Mouse (Mus musculus): ENCODE measurements around the gene Wasf1. TPM values are rescaled to one million over a fixed set of nuclear protein-coding genes. Genes with fewer than 3 reads are reported as not detected.
A peak's percentile ranks its signal among the peaks of the same experiment; 100 is the strongest.

The Wasf1 gene
- polyA plus RNA-seq, 1 experiment from 2014 or later: 22.7 TPM

- Histone ChIP-seq H3K27ac (no peak overlapping the region), H3K4me2 (no peak overlapping the region), H3K27me3 (no peaks in the 10 kb centered on the region), H3K4me3 (replicated peaks) (no peak overlapping the region), H3K9me3 (replicated peaks) (no peaks in the 10 kb centered on the region), H3K4me1 (no peaks in the 10 kb centered on the region), H3K9ac (no peak overlapping the region), H3K36me3 (peaks cover 12% of the 10 kb centered on the region)
- no peak for ATAC-seq (replicated peaks; ENCODE audit: low FRiP score)
- WGBS: 86% methylated on average over 4 of the region's 4 CpGs
Measured at GRCm38 (mm10) chr10:40942688-40943087, 59.4 kb downstream of the Wasf1 start.

GRCm38 (mm10) chr10:40950176-40950575 is 66.9 kb downstream of the Wasf1 start:
- H3K9me3 ChIP-seq (replicated peaks): no peaks in the 10 kb centered on the region
- no peaks in the 10 kb centered on the region for H3K36me3 ChIP-seq
- no peak overlapping the region for H3K4me2 ChIP-seq
- no peak overlapping the region for H3K27ac ChIP-seq
- no peak overlapping the region for H3K4me3 ChIP-seq (replicated peaks)
- no peaks in the 10 kb centered on the region for H3K27me3 ChIP-seq
- WGBS: 58% methylated on average over 3 of the region's 3 CpGs
- no peak for ATAC-seq (replicated peaks; ENCODE audit: low FRiP score)
- H3K4me1 ChIP-seq: no peaks in the 10 kb centered on the region
- H3K9ac ChIP-seq: no peak overlapping the region

- H3K27me3 ChIP-seq: no peaks in the 10 kb centered on the region
- no peak overlapping the region for H3K4me2 ChIP-seq
- no peaks in the 10 kb centered on the region for H3K36me3 ChIP-seq
- no peak overlapping the region for H3K9ac ChIP-seq
- no peak for ATAC-seq (replicated peaks; ENCODE audit: low FRiP score)
- no peaks in the 10 kb centered on the region for H3K9me3 ChIP-seq (replicated peaks)
- H3K4me1 ChIP-seq: no peaks in the 10 kb centered on the region
- no peak overlapping the region for H3K4me3 ChIP-seq (replicated peaks)
- H3K27ac ChIP-seq: no peak overlapping the region
- 93% methylated on average over 5 of the region's 5 CpGs for whole genome bisulfite sequencing
Measured at GRCm38 (mm10) chr10:40956206-40956605, 72.9 kb downstream of the Wasf1 start.

- Histone ChIP-seq H3K27ac (no peak overlapping the region), H3K27me3 (no peaks in the 10 kb centered on the region), H3K9ac (no peak overlapping the region), H3K36me3 (no peaks in the 10 kb centered on the region), H3K4me2 (no peak overlapping the region), H3K9me3 (replicated peaks) (no peaks in the 10 kb centered on the region), H3K4me3 (replicated peaks) (no peak overlapping the region), H3K4me1 (no peaks in the 10 kb centered on the region)
- 44% methylated on average over 6 of the region's 6 CpGs for WGBS
- ATAC-seq (replicated peaks; ENCODE audit: low FRiP score): no peak
Measured at GRCm38 (mm10) chr10:40961365-40961764, 78.1 kb downstream of the Wasf1 start.

GRCm38 (mm10) chr10:40962008-40962407 is 78.7 kb downstream of the Wasf1 start:
- Histone ChIP-seq H3K9ac (no peak overlapping the region), H3K9me3 (replicated peaks) (no peaks in the 10 kb centered on the region), H3K4me2 (no peak overlapping the region), H3K27ac (no peak overlapping the region), H3K4me1 (no peaks in the 10 kb centered on the region), H3K36me3 (no peaks in the 10 kb centered on the region), H3K27me3 (no peaks in the 10 kb centered on the region), H3K4me3 (replicated peaks) (no peak overlapping the region)
- no peak for ATAC-seq (replicated peaks; ENCODE audit: low FRiP score)
- 93% methylated on average over 4 of the region's 4 CpGs for WGBS

- no peaks in the 10 kb centered on the region for H3K9me3 ChIP-seq (replicated peaks)
- WGBS: 69% methylated on average over 4 of the region's 4 CpGs
- peaks cover 8% of the 10 kb centered on the region; the same call in 1 of the 2 replicates for H3K27me3 ChIP-seq
- H3K4me3 ChIP-seq (replicated peaks): no peak overlapping the region
- H3K36me3 ChIP-seq: no peaks in the 10 kb centered on the region
- H3K4me1 ChIP-seq: peaks cover 4% of the 10 kb centered on the region; the same call in 1 of the 2 replicates
- no peak overlapping the region for H3K27ac ChIP-seq
- no peak overlapping the region for H3K9ac ChIP-seq
- no peak overlapping the region for H3K4me2 ChIP-seq
- no peak for ATAC-seq (replicated peaks; ENCODE audit: low FRiP score)
Measured at GRCm38 (mm10) chr10:40964546-40964945, 81.3 kb downstream of the Wasf1 start.

- Histone ChIP-seq H3K27me3 (peaks cover 8% of the 10 kb centered on the region), H3K9ac (no peak overlapping the region), H3K4me1 (peaks cover 6% of the 10 kb centered on the region; the same call in 1 of the 2 replicates), H3K4me3 (replicated peaks) (no peak overlapping the region), H3K9me3 (replicated peaks) (no peaks in the 10 kb centered on the region), H3K27ac (no peak overlapping the region), H3K36me3 (no peaks in the 10 kb centered on the region), H3K4me2 (no peak overlapping the region)
- 66% methylated on average over 8 of the region's 8 CpGs for WGBS
- ATAC-seq (replicated peaks; ENCODE audit: low FRiP score): no peak
Measured at GRCm38 (mm10) chr10:40968551-40968950, 85.3 kb downstream of the Wasf1 start.

GRCm38 (mm10) chr10:40969372-40970033 is 86.2 kb downstream of the Wasf1 start:
- H3K4me1 ChIP-seq: peaks cover 6% of the 10 kb centered on the region; the same call in 1 of the 2 replicates
- no peak overlapping the region for H3K9ac ChIP-seq
- H3K9me3 ChIP-seq (replicated peaks): no peaks in the 10 kb centered on the region
- H3K4me2 ChIP-seq: peak overlapping the region; percentile 53
- no peak for ATAC-seq (replicated peaks; ENCODE audit: low FRiP score)
- H3K27ac ChIP-seq: no peak overlapping the region
- 10% methylated on average over 16 of the region's 16 CpGs for WGBS
- no peaks in the 10 kb centered on the region for H3K36me3 ChIP-seq
- peaks cover 8% of the 10 kb centered on the region for H3K27me3 ChIP-seq
- H3K4me3 ChIP-seq (replicated peaks): peak overlapping the region; percentile 23

- H3K27ac ChIP-seq: no peak overlapping the region
- ATAC-seq (replicated peaks; ENCODE audit: low FRiP score): no peak
- H3K4me2 ChIP-seq: no peak overlapping the region
- no peak overlapping the region for H3K9ac ChIP-seq
- peaks cover 6% of the 10 kb centered on the region; the same call in 1 of the 2 replicates for H3K4me1 ChIP-seq
- no peak overlapping the region for H3K4me3 ChIP-seq (replicated peaks)
- 85% methylated on average over 12 of the region's 12 CpGs for WGBS
- no peaks in the 10 kb centered on the region for H3K9me3 ChIP-seq (replicated peaks)
- H3K27me3 ChIP-seq: peaks cover 8% of the 10 kb centered on the region
- H3K36me3 ChIP-seq: no peaks in the 10 kb centered on the region
Measured at GRCm38 (mm10) chr10:40970601-40971245, 87.4 kb downstream of the Wasf1 start.

GRCm38 (mm10) chr10:40971256-40971655 is 88.0 kb downstream of the Wasf1 start:
- H3K36me3 ChIP-seq: no peaks in the 10 kb centered on the region
- peaks cover 8% of the 10 kb centered on the region for H3K27me3 ChIP-seq
- H3K4me1 ChIP-seq: peaks cover 6% of the 10 kb centered on the region; the same call in 1 of the 2 replicates
- WGBS: 85% methylated on average over 5 of the region's 5 CpGs
- H3K9ac ChIP-seq: no peak overlapping the region
- H3K4me3 ChIP-seq (replicated peaks): no peak overlapping the region
- no peak for ATAC-seq (replicated peaks; ENCODE audit: low FRiP score)
- H3K9me3 ChIP-seq (replicated peaks): no peaks in the 10 kb centered on the region
- no peak overlapping the region for H3K4me2 ChIP-seq
- H3K27ac ChIP-seq: no peak overlapping the region

GRCm38 (mm10) chr10:40983761-40984160 is 100.5 kb downstream of the Wasf1 start:
- no peaks in the 10 kb centered on the region for H3K9me3 ChIP-seq (replicated peaks)
- H3K27ac ChIP-seq: no peak overlapping the region
- no peaks in the 10 kb centered on the region for H3K27me3 ChIP-seq
- H3K4me3 ChIP-seq (replicated peaks): no peak overlapping the region
- no peak overlapping the region for H3K4me2 ChIP-seq
- no peak overlapping the region for H3K9ac ChIP-seq
- peaks cover 3% of the 10 kb centered on the region; the same call in 1 of the 2 replicates for H3K4me1 ChIP-seq
- no peaks in the 10 kb centered on the region for H3K36me3 ChIP-seq
- ATAC-seq (replicated peaks; ENCODE audit: low FRiP score): no peak

GRCm38 (mm10) chr10:40984600-40984999 is 101.3 kb downstream of the Wasf1 start:
- WGBS: 75% methylated on average over 3 of the region's 3 CpGs
- Histone ChIP-seq H3K4me2 (no peak overlapping the region), H3K9me3 (replicated peaks) (no peaks in the 10 kb centered on the region), H3K9ac (no peak overlapping the region), H3K4me1 (peaks cover 3% of the 10 kb centered on the region; the same call in 1 of the 2 replicates), H3K4me3 (replicated peaks) (no peak overlapping the region), H3K27ac (no peak overlapping the region), H3K27me3 (no peaks in the 10 kb centered on the region), H3K36me3 (no peaks in the 10 kb centered on the region)
- ATAC-seq (replicated peaks; ENCODE audit: low FRiP score): no peak
